Mouse (Mus musculus) liver, embryonic 15.5 days (tissue): ENCODE data around the gene Tbxas1. TPM values are rescaled to one million over a fixed set of nuclear protein-coding genes. Genes with fewer than 3 reads are reported as not detected.

ENCODE experiments used
- ATAC-seq: fragments of 200-750 bp; cut with Nextera tagmentation; 2 replicates; pipeline ENCODE4 v1.8.0; 2017; ENCODE audit warnings: moderate number of reproducible peaks, mild to moderate bottlenecking, moderate library complexity; ENCODE audit not compliant: insufficient read depth
- H3K27ac ChIP-seq: fragments of 300-500 bp; sonication (generic); replicated peaks from 2 replicates; pipeline ENCODE4 v1.5.1; 2015; ENCODE audit warnings: mild to moderate bottlenecking, inconsistent platforms
- H3K27me3 ChIP-seq: fragments of 300-500 bp; sonication (generic); 2 replicates; pipeline ENCODE4 v1.6.1; 2015; ENCODE audit warnings: mild to moderate bottlenecking, inconsistent platforms
- H3K36me3 ChIP-seq: fragments of 300-500 bp; sonication (generic); replicated peaks from 2 replicates; pipeline ENCODE4 v1.6.1; 2015; ENCODE audit warnings: moderate library complexity, mild to moderate bottlenecking, inconsistent platforms
- H3K4me1 ChIP-seq: fragments of 300-500 bp; sonication (generic); replicated peaks from 2 replicates; pipeline ENCODE4 v1.6.1; 2015; ENCODE audit warnings: inconsistent platforms
- H3K4me2 ChIP-seq: fragments of 300-500 bp; sonication (generic); 2 replicates; pipeline ENCODE4 v1.6.1; 2015; ENCODE audit warnings: moderate library complexity, mild to moderate bottlenecking, inconsistent platforms
- H3K4me3 ChIP-seq: fragments of 300-500 bp; sonication (generic); replicated peaks from 2 replicates; pipeline ENCODE4 v1.5.1; 2015; ENCODE audit warnings: mild to moderate bottlenecking, inconsistent platforms
- H3K9ac ChIP-seq: fragments of 300-500 bp; sonication (generic); 2 replicates; pipeline ENCODE4 v1.6.1; 2015; ENCODE audit warnings: moderate library complexity, mild to moderate bottlenecking, inconsistent platforms
- H3K9me3 ChIP-seq: fragments of 300-500 bp; sonication (generic); replicated peaks from 2 replicates; pipeline ENCODE4 v1.6.1; 2016; ENCODE audit warnings: inconsistent platforms
- WGBS: fragments of 180-500 bp; shearing (Covaris S2); methylation state at CpG from one replicate; pipeline ENCODE4 v1.1.7; 2015; ENCODE audit warnings: mixed read lengths; ENCODE audit not compliant: insufficient replicate concordance; 5-methylcytosine and 5-hydroxymethylcytosine counted together
- polyA plus RNA-seq: library from polyadenylated mRNA; unstranded; fragments of >200 nt; fragmentation: Nextera tagmentation; extraction: Ambion mirVana; gene quantifications from 2 replicates; pipeline ENCODE4 v1.2.1, GENCODE M21; 2015

Gene Tbxas1
- polyA plus RNA-seq, 1 experiment from 2014 or later, result 9.0 TPM

GRCm38 (mm10) chr6:38874035-38874434 lies 1.2 kb upstream of the Tbxas1 start:
- ATAC-seq, result no peak
- Histone ChIP-seq H3K27ac (peak overlapping the region; percentile 99), H3K4me2 (peak overlapping the region; percentile 83), H3K9ac (peak overlapping the region; percentile 100), H3K27me3 (no peaks in the 10 kb centered on the region), H3K4me3 (peak overlapping the region; percentile 97), H3K9me3 (no peaks in the 10 kb centered on the region), H3K36me3 (peaks cover 34% of the 10 kb centered on the region), H3K4me1 (peaks cover 61% of the 10 kb centered on the region)
- 7% methylated on average over 8 of the region's 8 CpGs for WGBS

- ATAC-seq, result 0 out of 2 replicates have a peak, but pooled peaks have one; percentile 17
- Histone ChIP-seq H3K4me1 (peaks cover 60% of the 10 kb centered on the region), H3K27ac (peak overlapping the region; percentile 99), H3K9me3 (no peaks in the 10 kb centered on the region), H3K36me3 (peaks cover 28% of the 10 kb centered on the region), H3K27me3 (no peaks in the 10 kb centered on the region), H3K4me3 (peak overlapping the region; percentile 97), H3K4me2 (peak overlapping the region; percentile 83), H3K9ac (peak overlapping the region; percentile 100)
- under 1% methylated on average over 23 of the region's 23 CpGs for WGBS
Observed at GRCm38 (mm10) chr6:38874565-38875257, 493 bp upstream of the Tbxas1 start.

GRCm38 (mm10) chr6:38876071-38876911 lies 1.1 kb downstream of the Tbxas1 start, which contains the start of gene Hipk2:
Gene Hipk2, minus strand, starts transcription at chr6:38876165.
- Histone ChIP-seq H3K27ac (peak within 1 kb of the TSS; percentile 99), H3K36me3 (peaks cover 15% of the 10 kb centered on the region), H3K4me1 (peaks cover 56% of the 10 kb centered on the region), H3K4me2 (peak within 1 kb of the TSS; percentile 83), H3K9me3 (no peaks in the 10 kb centered on the region), H3K27me3 (0 out of 2 replicates have a peak, but pooled peaks cover 4% of the 10 kb centered on the region), H3K4me3 (peak within 1 kb of the TSS; percentile 97), H3K9ac (peak within 1 kb of the TSS; percentile 100)
- peak; percentile 84 for ATAC-seq
- under 1% methylated on average over 91 of the region's 108 CpGs for WGBS

GRCm38 (mm10) chr6:38877674-38878073 lies 2.5 kb downstream of the Tbxas1 start:
- H3K27me3 ChIP-seq, result 0 out of 2 replicates have a peak, but pooled peaks cover 12% of the 10 kb centered on the region
- H3K27ac ChIP-seq, result no peak overlapping the region
- peaks cover 55% of the 10 kb centered on the region for H3K4me1 ChIP-seq
- peaks cover 1% of the 10 kb centered on the region for H3K36me3 ChIP-seq
- no peak overlapping the region for H3K9ac ChIP-seq
- H3K4me2 ChIP-seq, result peak overlapping the region; percentile 83; the same call in 1 of the 2 replicates
- 78% methylated on average over 2 of the region's 2 CpGs for WGBS
- no peak for ATAC-seq
- H3K4me3 ChIP-seq, result 0 out of 2 replicates have a peak overlapping the region, but pooled peaks have one; percentile 97
- no peaks in the 10 kb centered on the region for H3K9me3 ChIP-seq

GRCm38 (mm10) chr6:38881468-38881867 lies 6.3 kb downstream of the Tbxas1 start:
- Histone ChIP-seq H3K4me3 (no peak overlapping the region), H3K4me2 (no peak overlapping the region), H3K9ac (no peak overlapping the region), H3K27me3 (peaks cover 21% of the 10 kb centered on the region; the same call in 1 of the 2 replicates), H3K36me3 (no peaks in the 10 kb centered on the region), H3K4me1 (peaks cover 81% of the 10 kb centered on the region), H3K27ac (no peak overlapping the region), H3K9me3 (no peaks in the 10 kb centered on the region)
- no peak for ATAC-seq
- WGBS, result 59% methylated on average over 2 of the region's 2 CpGs

GRCm38 (mm10) chr6:38881975-38882374 lies 6.8 kb downstream of the Tbxas1 start:
- no peak overlapping the region for H3K27ac ChIP-seq
- no peak for ATAC-seq
- H3K9ac ChIP-seq, result no peak overlapping the region
- H3K4me1 ChIP-seq, result peaks cover 79% of the 10 kb centered on the region
- H3K4me3 ChIP-seq, result no peak overlapping the region
- H3K4me2 ChIP-seq, result no peak overlapping the region
- peaks cover 21% of the 10 kb centered on the region; the same call in 1 of the 2 replicates for H3K27me3 ChIP-seq
- 35% methylated on average over 6 of the region's 6 CpGs for WGBS
- H3K9me3 ChIP-seq, result no peaks in the 10 kb centered on the region
- H3K36me3 ChIP-seq, result no peaks in the 10 kb centered on the region

GRCm38 (mm10) chr6:38882728-38883171 lies 7.5 kb downstream of the Tbxas1 start:
- no peak for ATAC-seq
- no peak overlapping the region for H3K4me2 ChIP-seq
- H3K9me3 ChIP-seq, result no peaks in the 10 kb centered on the region
- no peak overlapping the region for H3K4me3 ChIP-seq
- H3K27ac ChIP-seq, result 0 out of 2 replicates have a peak overlapping the region, but pooled peaks have one; percentile 26
- H3K36me3 ChIP-seq, result no peaks in the 10 kb centered on the region
- H3K27me3 ChIP-seq, result peaks cover 21% of the 10 kb centered on the region; the same call in 1 of the 2 replicates
- 50% methylated on average over 6 of the region's 6 CpGs for WGBS
- H3K4me1 ChIP-seq, result peaks cover 71% of the 10 kb centered on the region
- H3K9ac ChIP-seq, result no peak overlapping the region

GRCm38 (mm10) chr6:38884482-38884881 lies 9.3 kb downstream of the Tbxas1 start:
- H3K9me3 ChIP-seq, result no peaks in the 10 kb centered on the region
- peaks cover 21% of the 10 kb centered on the region; the same call in 1 of the 2 replicates for H3K27me3 ChIP-seq
- ATAC-seq, result no peak
- H3K4me2 ChIP-seq, result peak overlapping the region; percentile 21; the same call in 1 of the 2 replicates
- WGBS, result 52% methylated on average over 3 of the region's 3 CpGs
- no peak overlapping the region for H3K9ac ChIP-seq
- no peak overlapping the region for H3K4me3 ChIP-seq
- peak overlapping the region; percentile 58 for H3K27ac ChIP-seq
- H3K4me1 ChIP-seq, result peaks cover 66% of the 10 kb centered on the region
- no peaks in the 10 kb centered on the region for H3K36me3 ChIP-seq

GRCm38 (mm10) chr6:38885132-38885531 lies 9.9 kb downstream of the Tbxas1 start:
- ATAC-seq, result peak; percentile 76
- Histone ChIP-seq H3K27ac (peak overlapping the region; percentile 73), H3K4me1 (peaks cover 68% of the 10 kb centered on the region), H3K4me3 (no peak overlapping the region), H3K27me3 (peaks cover 21% of the 10 kb centered on the region; the same call in 1 of the 2 replicates), H3K9me3 (no peaks in the 10 kb centered on the region), H3K9ac (no peak overlapping the region), H3K4me2 (peak overlapping the region; percentile 44), H3K36me3 (no peaks in the 10 kb centered on the region)
- 62% methylated on average over 1 of the region's 1 CpGs for WGBS

GRCm38 (mm10) chr6:38887436-38887835 lies 12.2 kb downstream of the Tbxas1 start:
- H3K4me1 ChIP-seq, result peaks cover 71% of the 10 kb centered on the region
- no peak overlapping the region for H3K27ac ChIP-seq
- H3K4me2 ChIP-seq, result no peak overlapping the region
- no peak overlapping the region for H3K9ac ChIP-seq
- 85% methylated on average over 4 of the region's 4 CpGs for WGBS
- no peaks in the 10 kb centered on the region for H3K9me3 ChIP-seq
- no peak overlapping the region for H3K4me3 ChIP-seq
- ATAC-seq, result no peak
- peaks cover 9% of the 10 kb centered on the region; the same call in 1 of the 2 replicates for H3K27me3 ChIP-seq
- no peaks in the 10 kb centered on the region for H3K36me3 ChIP-seq

GRCm38 (mm10) chr6:38889156-38889555 lies 14.0 kb downstream of the Tbxas1 start:
- WGBS, result 72% methylated on average over 6 of the region's 6 CpGs
- no peak for ATAC-seq
- Histone ChIP-seq H3K36me3 (no peaks in the 10 kb centered on the region), H3K4me1 (peaks cover 66% of the 10 kb centered on the region), H3K9ac (no peak overlapping the region), H3K9me3 (no peaks in the 10 kb centered on the region), H3K27ac (peak overlapping the region; percentile 24; the same call in 1 of the 2 replicates), H3K27me3 (no peaks in the 10 kb centered on the region), H3K4me2 (no peak overlapping the region), H3K4me3 (no peak overlapping the region)
